Mouse (Mus musculus) heart, adult 2 months (tissue): ENCODE measurements around the gene Mast3. TPM values are rescaled to one million over a fixed set of nuclear protein-coding genes. Genes with fewer than 3 reads are reported as not detected.

Experiments
- DNase-seq, 2 experiments: peaks; one replicate each; pipeline ENCODE4 v3.0.0; 2021
- H3K27ac ChIP-seq: fragments of 200-600 bp; 2 replicates; pipeline ENCODE4 v1.8.1; 2022
- H3K27me3 ChIP-seq: fragments of 200-500 bp; 2 replicates; pipeline ENCODE4 v1.6.1; 2012; ENCODE audit warnings: mild to moderate bottlenecking, low read length, inconsistent platforms, mixed read lengths; ENCODE audit not compliant: control insufficient read depth, insufficient read depth
- H3K36me3 ChIP-seq: fragments of 200-500 bp; 2 replicates; pipeline ENCODE4 v1.6.1; 2012; ENCODE audit warnings: low read length, inconsistent platforms; ENCODE audit not compliant: control insufficient read depth, insufficient read depth
- H3K4me1 ChIP-seq: fragments of 200-500 bp; 2 replicates; pipeline ENCODE4 v1.6.1; 2011; ENCODE audit warnings: low read length; ENCODE audit not compliant: control insufficient read depth, insufficient read depth
- H3K4me3 ChIP-seq: fragments of 200-600 bp; 2 replicates; pipeline ENCODE4 v1.8.1; 2022
- H3K79me2 ChIP-seq: fragments of 200-500 bp; replicated peaks from 2 replicates; pipeline ENCODE4 v1.6.1; 2012; ENCODE audit warnings: mild to moderate bottlenecking, inconsistent platforms, low read length, moderate library complexity, mixed read lengths; ENCODE audit not compliant: control insufficient read depth, insufficient read depth
- H3K9ac ChIP-seq: fragments of 200-500 bp; 2 replicates; pipeline ENCODE4 v1.6.1; 2012; ENCODE audit warnings: low read depth, mild to moderate bottlenecking, control low read depth, inconsistent platforms, low read length, mixed read lengths
- CTCF ChIP-seq: fragments of 200-600 bp; IDR thresholded peaks from 2 replicates; pipeline ENCODE4 v1.8.1; 2022; ENCODE audit warnings: antibody characterized with exemption, mild to moderate bottlenecking, moderate library complexity
- EP300 ChIP-seq: fragments of 200-500 bp; IDR thresholded peaks from 2 replicates; pipeline ENCODE4 v1.6.1; 2011; ENCODE audit warnings: low read depth, low read length, control low read depth; ENCODE audit not compliant: insufficient read depth
- POLR2A ChIP-seq: fragments of 200-500 bp; IDR thresholded peaks from 2 replicates; pipeline ENCODE4 v1.6.1; 2011; ENCODE audit warnings: mild to moderate bottlenecking, low read depth, low read length, control low read depth; ENCODE audit not compliant: insufficient read depth
- whole genome bisulfite sequencing: fragments of 180-500 bp; shearing (Covaris S2); methylation state at CpG from one replicate; pipeline ENCODE4 v1.1.7; 2018; 5-methylcytosine and 5-hydroxymethylcytosine counted together
- intact Hi-C: fragments of 180-260 bp; cut with DNase I; formaldehyde crosslinking; loops from one replicate; pipeline ENCODE4 v1.15.1; 2025
- polyA plus RNA-seq: library from polyadenylated mRNA; depleted of rRNA; stranded (reverse); fragments of >200 nt; gene quantifications from 2 replicates; pipeline ENCODE4 v1.2.3, GENCODE M21; 2012
- total RNA-seq, 2 experiments: library from RNA; stranded (reverse); gene quantifications; 2 replicates each; pipeline ENCODE4 v1.2.3; 2021

The Mast3 gene
- total and polyA plus RNA-seq, 3 experiments = 6.0 to 13.9 (median 7.4) TPM

DNA sequence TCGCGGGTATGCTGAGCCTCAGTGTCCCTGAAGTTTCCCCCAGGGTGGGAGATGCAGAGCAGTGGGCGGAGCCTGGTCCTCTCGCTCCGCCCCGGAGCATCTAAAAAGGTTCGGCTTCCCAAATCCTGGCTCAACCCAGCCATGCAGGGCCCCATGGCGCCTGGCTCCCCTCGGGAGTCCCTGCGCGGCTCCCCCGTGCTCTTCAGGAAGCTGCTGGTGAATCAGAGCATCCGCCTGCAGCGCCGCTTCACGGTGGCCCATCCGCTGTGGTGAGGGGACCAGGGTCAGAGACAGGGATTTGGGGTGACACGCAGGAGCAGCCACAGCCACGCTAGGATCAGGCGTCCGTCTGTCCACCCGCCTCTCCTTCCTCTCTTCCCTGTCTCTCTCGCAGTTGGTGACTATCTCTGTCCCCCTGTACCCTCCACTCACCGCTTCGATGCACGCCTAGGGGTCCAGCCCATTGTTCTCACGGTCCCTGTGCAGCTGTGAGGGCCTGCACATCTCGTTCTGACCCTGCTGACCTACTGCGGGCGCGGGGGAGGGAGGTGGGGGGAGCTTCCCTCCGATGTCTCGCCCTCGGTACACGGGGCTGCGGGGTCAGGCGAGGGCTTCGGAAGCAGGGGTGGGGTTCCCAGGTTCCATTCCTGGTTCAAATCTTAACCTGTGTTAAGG is 61.7 kb downstream of the Mast3 start:
- WGBS = 21% methylated on average over 38 of the region's 38 CpGs
- H3K9ac ChIP-seq = peak overlapping the region; percentile 68
- peak overlapping the region; percentile 57 for H3K4me3 ChIP-seq
- H3K27me3 ChIP-seq = no peaks in the 10 kb centered on the region
- H3K79me2 ChIP-seq = no peaks in the 10 kb centered on the region
- no peaks in the 10 kb centered on the region for H3K36me3 ChIP-seq
- peak; percentile 60 to 68 for DNase-seq
- peak overlapping the region; percentile 87 for H3K27ac ChIP-seq
- no peak; the same call in none of the 2 replicates for TF ChIP-seq EP300
- TF ChIP-seq POLR2A = peak; percentile 71
- intact Hi-C loops = no loop called here
- H3K4me1 ChIP-seq = peaks cover 11% of the 10 kb centered on the region

DNA sequence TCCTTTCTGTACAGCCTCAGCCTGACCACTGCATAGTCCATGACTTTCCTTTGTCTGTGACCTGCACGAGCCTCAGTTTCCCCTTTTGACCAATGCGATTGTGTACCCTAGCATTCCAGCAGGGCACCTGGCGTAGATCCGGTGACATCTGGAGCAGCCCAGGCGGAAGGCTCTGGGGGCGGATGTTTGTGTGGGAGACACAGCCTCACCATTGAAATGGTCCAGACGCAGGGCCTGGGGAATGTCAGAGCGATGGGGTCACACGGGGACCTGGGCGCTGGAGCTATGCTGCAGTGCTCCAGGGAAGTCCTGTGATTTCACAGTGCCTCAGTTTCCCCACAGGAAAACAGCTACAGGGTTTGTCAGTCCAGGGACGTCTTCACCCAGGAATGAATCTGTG is 62.7 kb downstream of the Mast3 start:
- Histone ChIP-seq H3K36me3 (no peaks in the 10 kb centered on the region), H3K4me1 (peaks cover 11% of the 10 kb centered on the region), H3K9ac (no peak overlapping the region), H3K79me2 (no peaks in the 10 kb centered on the region), H3K4me3 (no peak overlapping the region), H3K27me3 (no peaks in the 10 kb centered on the region), H3K27ac (peak overlapping the region; percentile 87)
- TF ChIP-seq CTCF (no peak), POLR2A (0 out of 2 replicates have a peak, but pooled peaks have one; percentile 33)
- 33% methylated on average over 11 of the region's 11 CpGs for WGBS
- intact Hi-C loops = no loop called here
- peak; percentile 38 to 40 for DNase-seq

DNA sequence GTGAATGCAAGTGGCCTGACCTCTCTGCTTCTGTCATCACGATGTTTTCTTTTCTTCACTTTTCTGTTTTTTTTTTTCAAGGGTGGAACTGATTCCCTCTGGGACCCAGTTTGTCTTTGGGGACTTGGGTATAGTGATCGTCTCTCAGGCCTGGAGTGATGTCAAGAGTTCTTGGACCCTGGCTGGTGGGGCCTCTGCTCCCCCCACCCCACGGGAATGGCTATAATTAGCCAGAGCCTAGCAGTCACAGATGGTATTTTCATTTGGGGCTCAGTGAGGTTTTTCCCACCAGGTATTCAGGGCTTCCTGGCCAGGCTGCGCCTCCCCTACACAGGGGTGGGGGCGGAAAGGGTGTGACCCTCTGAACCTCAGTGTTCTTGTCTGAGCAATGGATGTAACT is 63.2 kb downstream of the Mast3 start:
- peak overlapping the region; percentile 87 for H3K27ac ChIP-seq
- no peak overlapping the region for H3K4me3 ChIP-seq
- intact Hi-C loops = no loop called here
- no peaks in the 10 kb centered on the region for H3K36me3 ChIP-seq
- no peak overlapping the region for H3K9ac ChIP-seq
- H3K79me2 ChIP-seq = no peaks in the 10 kb centered on the region
- no peaks in the 10 kb centered on the region for H3K27me3 ChIP-seq
- TF ChIP-seq POLR2A (no peak), CTCF (no peak), EP300 (no peak)
- peaks cover 11% of the 10 kb centered on the region for H3K4me1 ChIP-seq
- DNase-seq = peak in 1 of 2 experiments; percentile 24
- WGBS = 28% methylated on average over 5 of the region's 5 CpGs

DNA sequence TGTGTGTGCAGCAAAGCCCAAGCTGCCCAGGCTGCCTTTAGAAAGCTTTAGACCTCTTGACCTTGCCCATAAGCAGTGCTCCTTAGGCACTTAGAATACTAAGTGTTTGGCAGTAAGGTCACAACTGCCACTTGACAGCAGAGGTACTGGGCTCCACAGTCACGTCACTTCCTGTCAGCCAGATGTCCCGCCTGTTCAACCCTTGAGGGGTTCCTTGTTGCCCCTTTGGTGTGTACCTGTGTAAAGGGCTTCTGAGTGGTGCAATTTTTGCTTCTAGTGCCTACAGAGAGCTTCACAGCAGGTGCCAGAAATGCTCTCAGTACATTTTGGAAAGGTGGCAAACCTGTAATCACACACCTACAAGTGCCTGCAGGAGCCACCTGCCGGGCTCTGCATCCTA is 66.6 kb downstream of the Mast3 start:
- H3K36me3 ChIP-seq = no peaks in the 10 kb centered on the region
- H3K79me2 ChIP-seq = no peaks in the 10 kb centered on the region
- H3K9ac ChIP-seq = no peak overlapping the region
- H3K4me1 ChIP-seq = peaks cover 9% of the 10 kb centered on the region
- intact Hi-C loops = no loop called here
- H3K27me3 ChIP-seq = no peaks in the 10 kb centered on the region
- 51% methylated on average over 3 of the region's 3 CpGs for WGBS
- no peak for DNase-seq
- H3K4me3 ChIP-seq = no peak overlapping the region
- H3K27ac ChIP-seq = no peak overlapping the region
- no peak for TF ChIP-seq POLR2A
- no peak for TF ChIP-seq CTCF
- no peak for TF ChIP-seq EP300

DNA sequence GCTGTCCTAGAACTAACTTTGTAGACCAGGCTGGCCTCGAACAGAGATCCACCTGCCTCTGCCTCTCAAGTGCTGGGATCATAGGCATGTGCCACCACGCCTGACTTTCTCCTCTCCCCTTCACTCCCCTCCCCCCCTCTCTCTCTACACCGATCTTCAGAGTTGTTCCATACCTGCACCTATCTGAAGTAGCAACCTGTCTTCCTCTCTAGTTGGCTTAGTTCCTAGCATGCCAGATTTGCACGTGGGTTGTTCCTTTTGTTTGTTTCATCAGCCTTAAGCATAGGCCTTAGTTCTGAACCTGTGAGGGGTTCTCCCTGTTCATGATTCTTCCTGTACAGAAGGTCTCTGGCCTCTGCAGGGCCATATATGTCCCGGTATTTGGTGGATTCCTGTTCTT is 67.1 kb downstream of the Mast3 start:
- Histone ChIP-seq H3K4me1 (peaks cover 9% of the 10 kb centered on the region), H3K27ac (no peak overlapping the region), H3K36me3 (no peaks in the 10 kb centered on the region), H3K4me3 (no peak overlapping the region), H3K9ac (no peak overlapping the region), H3K79me2 (no peaks in the 10 kb centered on the region), H3K27me3 (no peaks in the 10 kb centered on the region)
- TF ChIP-seq POLR2A = no peak
- TF ChIP-seq EP300 = no peak
- TF ChIP-seq CTCF = no peak
- intact Hi-C loops = no loop called here
- WGBS = 70% methylated on average over 5 of the region's 5 CpGs
- no peak for DNase-seq

DNA sequence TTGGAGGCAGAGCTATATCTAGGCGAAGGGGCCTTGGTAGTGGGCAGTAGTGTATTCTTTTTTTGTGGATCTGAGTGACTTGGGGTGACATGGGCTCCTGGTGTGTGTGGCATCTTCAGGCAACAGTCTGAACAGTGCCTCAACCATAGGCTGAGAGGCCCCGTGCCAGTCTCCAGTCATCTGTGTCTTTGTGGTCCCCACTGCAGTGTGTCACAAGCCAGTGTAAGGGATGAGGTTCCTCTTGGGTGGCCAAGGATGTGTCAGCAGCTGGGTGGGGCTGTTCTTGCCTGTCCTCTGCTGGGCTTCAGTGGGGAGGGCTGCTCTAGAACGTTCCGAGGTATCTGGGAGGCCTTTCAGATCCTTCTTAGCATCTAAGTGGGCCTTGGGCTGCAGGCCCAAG is 73.9 kb downstream of the Mast3 start:
- TF ChIP-seq CTCF (no peak), EP300 (no peak), POLR2A (no peak)
- Histone ChIP-seq H3K4me1 (no peaks in the 10 kb centered on the region), H3K27me3 (no peaks in the 10 kb centered on the region), H3K36me3 (no peaks in the 10 kb centered on the region), H3K79me2 (no peaks in the 10 kb centered on the region), H3K4me3 (no peak overlapping the region), H3K27ac (no peak overlapping the region), H3K9ac (no peak overlapping the region)
- intact Hi-C loops = no loop called here
- 83% methylated on average over 4 of the region's 4 CpGs for WGBS
- peak in 1 of 2 experiments; percentile 21 for DNase-seq
